Mouse (Mus musculus): ENCODE measurements at regions not wholly inside any gene's neighbourhood (a gene's known extent, or its start where the extent isn't known, plus 50 kb on each side); places are given as distances from the start of the nearest gene placed in this dataset.

GRCm38 (mm10) chr13:39309758-39310157 is 349.1 kb upstream of the Slc35b3 start:
- TF ChIP-seq CTCF (IDR thresholded peaks at IDR 0.05; ENCODE audit: extremely low read depth, insufficient read depth, low read length) (no peak), POLR2A (IDR thresholded peaks at IDR 0.05; ENCODE audit: extremely low read depth, insufficient read depth, low read length) (no peak)
